Mouse (Mus musculus) ZHBTc4 (cell line): ENCODE data around the gene Trib3.
"Not testable (repeated sequence)": the region's sequence is repeated elsewhere in the genome, so short reads cannot be mapped to it uniquely, and the experiment has no call there.

Experiments used
- DNase-seq: peaks from one replicate; pipeline ENCODE4 v3.0.0-alpha.2; 2011; ENCODE audit warnings: low read depth, low spot score

The Trib3 gene

GRCm38 (mm10) chr2:152307186-152307585, 36.6 kb downstream of the Trib3 start:
- DNase-seq = no peak

GRCm38 (mm10) chr2:152305480-152305879, 38.4 kb downstream of the Trib3 start:
- no peak for DNase-seq

- DNase-seq = no peak
Measured at GRCm38 (mm10) chr2:152303781-152304180, 40.1 kb downstream of the Trib3 start.

GRCm38 (mm10) chr2:152302862-152303261, 41.0 kb downstream of the Trib3 start:
- no peak for DNase-seq

- DNase-seq = no peak
Measured at GRCm38 (mm10) chr2:152294541-152294940, 49.3 kb downstream of the Trib3 start.

- DNase-seq = peak; percentile 97
Measured at GRCm38 (mm10) chr2:152293727-152294475, 49.9 kb downstream of the Trib3 start, which contains the start of gene Tbc1d20. Gene Tbc1d20 (plus strand): TSS chr2:152293828.

- no peak for DNase-seq
Measured at GRCm38 (mm10) chr2:152293179-152293726, 50.6 kb downstream of the Trib3 start.

- no peak for DNase-seq
Measured at GRCm38 (mm10) chr2:152292475-152292874, 51.4 kb downstream of the Trib3 start.

GRCm38 (mm10) chr2:152289623-152290022, 54.2 kb downstream of the Trib3 start:
- DNase-seq = not testable (repeated sequence)

GRCm38 (mm10) chr2:152288046-152288445, 55.8 kb downstream of the Trib3 start:
- no peak for DNase-seq

- DNase-seq = no peak
Measured at GRCm38 (mm10) chr2:152287560-152287959, 56.3 kb downstream of the Trib3 start.
